Mouse (Mus musculus) adrenal gland, postnatal 36 days (tissue): ENCODE results near the gene Hsph1. TPM values are rescaled to one million over a fixed set of nuclear protein-coding genes. Genes with fewer than 3 reads are reported as not detected.

Source experiments
- DNase-seq, 2 experiments: peaks; one replicate each; pipeline ENCODE4 v3.0.0; 2021; ENCODE audit warnings: mixed read lengths in 1 of 2
- long read RNA-seq, 2 experiments: library from polyadenylated mRNA; stranded (forward); transcript quantifications; one replicate each; pipeline ENCODE4 v2.0.0; 2021; ENCODE audit warnings: borderline sequencing depth in 2 of 2
- total RNA-seq, 2 experiments: library from RNA; stranded (reverse); gene quantifications; 2 replicates each; pipeline ENCODE4 v1.2.3; 2021

Hsph1 gene
- 100 to 1,000 TPM in 1 of 2 experiments, 10 to 100 TPM in 1; 95.9 to 367 TPM for total RNA-seq
- long read RNA-seq, experiment 1, full-length matches to known transcripts: 112 of 147 reads
- long read RNA-seq, experiment 1, partial matches to known transcripts: 19 of 147 reads
- long read RNA-seq, experiment 1, other reads (novel, unspliced or antisense): 16 of 147 reads
- long read RNA-seq, experiment 2, transcript Hsph1-201 (17 exons, 3,240 nt): minor isoform, 6 of 72 reads
- long read RNA-seq, experiment 2, transcript Hsph1-211 (18 exons, 3,802 nt): major isoform, 54 of 72 reads
- long read RNA-seq, experiment 2, partial matches to known transcripts: 11 of 72 reads
- long read RNA-seq, experiment 2, other reads (novel, unspliced or antisense): 1 of 72 reads

GRCm38 (mm10) chr5:149636075-149636920 is at the start of gene Hsph1:
Hsph1 (minus strand) TSS chr5:149636376.
- peak; percentile 98 for DNase-seq

DNA sequence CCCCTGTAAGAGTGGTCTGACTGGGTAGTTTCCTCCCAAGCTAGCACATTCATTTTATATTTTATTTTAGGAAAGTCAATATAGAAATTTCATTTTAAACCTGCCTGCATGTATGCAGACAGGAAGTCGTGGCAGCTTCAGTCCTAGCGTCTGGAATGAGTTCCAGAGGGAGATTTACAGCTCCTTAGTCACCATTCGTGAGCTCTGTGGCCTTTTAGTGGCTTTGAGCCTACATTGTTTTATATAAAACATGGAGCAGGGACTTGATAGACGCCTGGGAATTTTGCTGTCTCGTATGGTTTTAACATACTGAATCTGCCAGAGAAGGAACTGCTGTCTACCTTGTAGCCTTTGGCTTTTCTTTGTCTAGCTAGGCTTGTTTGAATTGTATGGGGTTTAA is 44.8 kb upstream of the Hsph1 start:
- peak; percentile 28 to 37 for DNase-seq

DNA sequence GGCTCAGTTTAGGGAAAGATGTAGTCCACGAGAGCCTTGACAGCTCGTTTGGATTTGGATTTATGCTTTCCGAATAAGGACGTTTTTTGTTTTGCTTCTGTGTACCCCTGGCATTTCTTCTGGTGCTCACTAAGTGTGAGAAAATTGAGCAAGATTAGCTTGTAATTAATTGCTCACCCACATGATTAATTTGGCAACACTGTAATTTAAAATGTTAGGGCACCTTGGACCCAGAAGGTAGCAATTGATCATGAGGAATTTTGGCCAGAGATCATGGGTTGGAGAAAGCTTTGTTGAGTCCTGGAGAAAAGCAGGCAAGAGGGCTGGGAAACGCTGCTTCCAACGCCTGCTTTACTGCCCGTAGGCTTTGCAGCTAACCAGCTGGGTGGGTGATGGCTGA is 43.7 kb upstream of the Hsph1 start:
- no peak for DNase-seq

GRCm38 (mm10) chr5:149679362-149679761 is 43.2 kb upstream of the Hsph1 start:
- DNase-seq: peak; percentile 34 to 56

DNA sequence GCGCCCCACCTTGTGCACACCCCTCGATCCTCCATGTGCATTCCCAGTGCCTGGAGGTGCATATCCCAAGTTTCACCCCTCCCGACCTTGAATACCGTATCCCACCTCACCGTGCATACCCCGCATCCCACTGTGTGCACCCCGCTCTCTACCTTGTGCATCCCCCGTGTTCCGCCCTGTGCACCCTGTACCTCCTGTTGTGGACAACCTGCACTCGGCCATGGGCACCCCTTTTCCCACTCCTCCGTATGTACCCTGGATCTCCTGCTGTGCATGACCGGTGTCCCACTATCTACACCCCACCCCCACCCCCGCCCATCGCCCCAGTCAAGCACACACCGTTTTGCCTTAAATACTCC is 42.8 kb upstream of the Hsph1 start:
- DNase-seq: peak in 1 of 2 experiments; percentile 17

GRCm38 (mm10) chr5:149678100-149678989 is 42.2 kb upstream of the Hsph1 start, which contains the start of gene B3glct:
B3glct (plus strand) TSS chr5:149678230.
- peak; percentile 90 to 95 for DNase-seq

GRCm38 (mm10) chr5:149677196-149677595 is 41.0 kb upstream of the Hsph1 start:
- no peak for DNase-seq

GRCm38 (mm10) chr5:149663417-149663816 is 27.2 kb upstream of the Hsph1 start:
- no peak for DNase-seq

DNA sequence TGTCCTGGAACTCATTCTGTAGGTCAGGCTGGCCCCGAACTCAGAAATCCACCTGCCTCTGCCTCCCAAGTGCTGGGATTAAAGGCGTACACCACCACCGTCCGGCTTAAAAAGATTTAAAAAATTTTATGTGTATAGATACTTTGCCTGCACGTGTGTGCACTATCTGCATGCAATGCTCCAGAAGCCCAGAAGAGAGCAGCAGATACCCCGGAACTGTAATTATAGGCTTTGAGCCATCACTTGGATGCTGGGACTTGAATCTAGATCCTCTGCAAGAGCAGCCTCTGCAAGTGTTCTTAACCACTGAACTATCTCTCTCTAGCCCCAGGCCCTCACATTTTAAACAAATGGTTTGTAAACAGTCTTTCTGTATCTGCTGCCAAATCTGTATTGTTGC is 26.8 kb upstream of the Hsph1 start:
- DNase-seq: no peak

- no peak for DNase-seq
These were observed 25.3 kb upstream of the Hsph1 start for GRCm38 (mm10) chr5:149661428-149661827.

GRCm38 (mm10) chr5:149659414-149659780 is 23.2 kb upstream of the Hsph1 start:
- no peak for DNase-seq

GRCm38 (mm10) chr5:149658741-149659413 is 22.7 kb upstream of the Hsph1 start:
- DNase-seq: no peak

GRCm38 (mm10) chr5:149658022-149658421 is 21.8 kb upstream of the Hsph1 start:
- DNase-seq: no peak

DNA sequence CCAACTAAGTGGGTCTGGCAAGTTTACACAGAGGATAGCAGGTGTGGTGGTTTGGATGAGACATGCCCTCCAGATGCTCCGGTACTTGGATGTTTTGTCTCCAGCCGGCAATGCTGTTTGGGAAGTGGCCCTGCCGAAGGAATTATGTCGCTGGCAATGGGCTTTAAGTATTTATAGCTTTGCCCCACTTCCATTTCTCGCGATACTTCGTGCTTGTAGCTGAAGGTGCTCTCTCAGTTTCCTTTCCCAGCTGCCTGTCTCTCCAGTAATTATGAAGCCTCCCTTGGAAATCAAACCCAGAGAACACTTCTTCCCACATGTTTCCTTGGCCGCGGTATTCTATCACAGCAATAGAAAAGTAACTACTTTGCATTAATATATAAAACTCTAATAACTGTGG is 19.5 kb upstream of the Hsph1 start:
- DNase-seq: no peak

- DNase-seq: no peak
These were observed 14.0 kb upstream of the Hsph1 start for GRCm38 (mm10) chr5:149650179-149650553.

DNA sequence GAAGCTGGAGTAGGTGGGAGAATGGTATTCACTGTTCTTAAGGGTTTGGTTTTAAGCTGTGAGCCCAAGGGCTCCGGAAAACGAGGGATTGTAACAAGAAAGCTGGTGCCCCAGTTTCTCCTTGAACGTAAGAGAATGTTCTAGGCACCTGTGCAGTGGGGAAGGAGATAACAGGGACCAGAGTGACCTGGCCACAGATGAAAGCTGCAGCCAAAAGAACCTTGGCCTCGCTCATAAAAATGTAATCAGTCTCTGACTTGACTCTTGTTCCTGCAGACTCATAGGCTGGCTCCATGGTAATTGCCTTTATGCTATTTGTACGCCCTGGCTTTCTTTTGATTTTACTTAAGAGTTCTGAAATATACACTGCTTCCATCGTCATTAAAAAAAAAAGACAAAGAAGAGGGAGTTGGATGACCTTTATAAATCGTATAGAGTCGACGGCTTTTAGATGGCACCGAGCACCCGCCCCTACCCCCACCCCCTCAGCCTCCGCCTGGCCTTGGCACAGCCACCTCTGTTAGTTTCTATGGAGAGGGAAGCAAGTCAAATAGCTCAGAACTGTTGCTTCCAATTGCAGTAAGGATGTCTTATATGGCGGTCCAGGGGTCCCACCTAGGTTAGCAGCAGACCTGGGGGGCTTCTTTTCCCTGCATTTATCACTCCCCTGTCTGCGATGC is 13.5 kb upstream of the Hsph1 start:
- peak; percentile 21 to 53 for DNase-seq

DNA sequence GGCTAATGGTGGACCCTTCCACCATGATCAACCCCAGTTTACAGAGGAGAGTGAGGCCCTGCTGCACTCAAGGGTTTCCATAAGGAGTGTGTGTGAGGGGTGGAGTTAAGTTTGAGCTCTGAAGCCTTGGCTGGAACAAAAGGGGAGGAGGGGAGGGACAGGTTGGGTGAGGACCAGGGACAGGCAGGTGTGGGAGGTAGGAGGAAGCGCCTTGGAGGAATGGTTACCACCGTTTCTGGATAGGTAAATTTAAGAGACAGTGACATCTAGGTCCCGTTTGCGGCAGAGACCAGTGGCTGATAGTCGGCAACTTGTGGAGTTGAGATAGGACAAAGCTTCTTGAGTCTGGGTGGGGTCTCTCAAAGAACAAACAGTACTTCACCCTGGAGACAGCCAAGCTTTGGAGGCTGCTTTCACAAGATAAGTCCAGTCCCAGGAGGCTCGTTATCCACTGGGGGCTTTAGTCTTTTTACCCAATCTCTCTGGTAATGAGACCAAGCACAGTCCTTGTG is 12.8 kb upstream of the Hsph1 start:
- DNase-seq: no peak

DNA sequence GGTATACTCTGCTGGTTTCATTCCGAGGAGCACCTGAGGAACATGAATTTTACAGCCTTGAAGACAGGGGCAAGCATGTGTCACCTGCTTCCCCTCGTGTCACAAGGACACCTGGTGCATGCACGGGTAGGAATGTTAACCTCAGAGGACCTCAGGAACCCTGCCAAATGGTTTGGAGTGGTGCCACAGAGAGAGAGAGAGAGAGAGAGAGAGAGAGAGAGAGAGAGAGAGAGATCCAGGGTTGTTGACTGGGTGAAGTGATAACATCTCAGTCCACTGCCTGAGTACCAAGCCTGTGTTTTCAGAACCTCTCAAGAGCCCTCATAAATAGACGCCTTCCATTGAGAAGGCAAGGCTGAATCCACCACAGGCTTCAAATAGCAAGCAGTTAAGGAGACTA is 12.0 kb upstream of the Hsph1 start:
- peak in 1 of 2 experiments; percentile 26 for DNase-seq

DNA sequence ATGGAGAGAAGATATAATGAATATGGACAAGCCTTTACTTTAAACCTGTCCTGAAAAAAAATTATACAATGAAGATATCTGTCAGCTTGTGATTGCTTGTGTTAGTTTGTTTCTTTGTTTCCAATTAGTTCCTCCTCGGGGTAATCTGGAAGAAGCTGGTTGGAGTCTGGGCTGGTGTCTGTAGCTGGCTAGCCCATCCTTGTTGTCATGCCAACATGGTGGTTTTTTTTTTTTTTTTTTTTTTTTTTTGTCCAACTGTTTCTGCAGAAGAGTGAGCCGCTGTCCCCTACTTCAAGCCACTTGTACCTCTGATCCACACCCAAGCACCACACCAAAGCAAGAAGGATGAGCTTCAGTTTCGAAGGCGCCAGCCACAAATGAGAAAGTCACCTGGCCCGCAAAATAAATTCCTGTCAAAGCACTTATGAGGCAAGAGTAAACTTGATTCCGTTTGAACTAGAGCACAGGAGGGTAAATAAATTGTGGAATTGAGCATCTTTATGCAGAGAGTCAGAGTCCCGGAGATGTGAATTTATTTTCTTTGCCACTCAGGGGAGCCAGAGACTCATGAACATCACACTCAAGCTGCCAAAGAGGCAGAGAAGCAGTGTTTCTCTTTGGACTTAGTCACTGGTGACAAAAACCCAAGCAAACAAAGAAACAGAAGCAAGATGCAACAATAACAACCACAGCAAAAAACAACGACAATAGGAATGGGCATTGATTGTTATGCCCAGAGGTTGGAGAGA is 11.4 kb upstream of the Hsph1 start:
- DNase-seq: no peak
